Mouse (Mus musculus) heart, adult 9 months (tissue): Measurements from ENCODE around the gene Taar7e.
A peak's percentile ranks its signal among the peaks of the same experiment; 100 is the strongest.
"Not testable (repeated sequence)": the region's sequence is repeated elsewhere in the genome, so short reads cannot be mapped to it uniquely, and the experiment has no call there.

ENCODE experiments used
- DNase-seq, 2 experiments: peaks; one replicate each; pipeline ENCODE4 v3.0.0; 2022; ENCODE audit warnings: low spot score in 2 of 2

Taar7e gene

GRCm38 (mm10) chr10:24037314-24037713 is at the start of gene Taar7e:
Gene Taar7e, plus strand, starts transcription at chr10:24037614.
- no peak for DNase-seq

GRCm38 (mm10) chr10:23993381-23993780 is 44.0 kb upstream of the Taar7e start, which contains the start of gene Taar7a:
Gene Taar7a, minus strand, starts transcription at chr10:23993481.
- DNase-seq, result no peak

GRCm38 (mm10) chr10:23999639-24000038 is 37.8 kb upstream of the Taar7e start, which contains the start of gene Taar7b:
Gene Taar7b, plus strand, starts transcription at chr10:23999939.
- no peak for DNase-seq

DNA sequence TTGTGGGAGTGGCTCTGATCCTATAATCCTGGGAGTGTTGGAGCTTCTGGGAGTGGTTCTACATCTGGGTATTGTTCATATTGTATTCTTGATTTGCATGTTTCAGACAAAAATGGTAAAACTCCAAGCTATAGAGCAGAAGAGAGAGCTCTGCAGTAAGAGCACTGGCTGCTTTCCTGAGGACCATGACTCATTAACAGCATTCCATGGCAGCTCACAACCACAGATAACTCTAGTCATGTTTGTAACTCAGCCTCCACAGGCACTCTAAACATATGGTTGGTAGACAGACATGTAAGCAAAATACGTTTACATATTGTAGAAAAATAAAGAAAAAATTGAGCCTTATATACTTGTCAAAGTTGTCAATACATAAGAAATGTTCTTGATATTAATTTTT is 31.0 kb upstream of the Taar7e start:
- no peak for DNase-seq

GRCm38 (mm10) chr10:24007034-24007433 is 30.4 kb upstream of the Taar7e start:
- no peak for DNase-seq

DNA sequence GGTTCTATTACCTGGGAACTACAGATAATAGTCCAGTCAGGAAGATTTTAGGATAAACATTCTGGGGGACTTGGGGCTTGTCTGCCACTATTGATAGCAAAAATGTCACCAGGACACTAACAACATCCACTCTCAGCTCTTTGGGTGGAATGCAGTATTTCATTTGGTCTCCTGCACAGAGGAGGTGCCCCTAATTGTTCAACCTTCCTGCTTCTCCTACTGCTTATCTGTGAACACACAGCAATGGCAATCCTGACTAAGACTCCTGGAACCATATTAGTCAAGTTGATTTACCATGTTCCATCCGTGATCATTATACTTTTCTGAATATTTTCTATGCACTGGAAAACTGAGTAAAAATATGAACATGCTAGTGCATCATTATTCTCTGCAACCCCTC is 29.3 kb upstream of the Taar7e start:
- no peak for DNase-seq

- DNase-seq, result no peak
Observed at GRCm38 (mm10) chr10:24026922-24027321, 10.5 kb upstream of the Taar7e start, which contains the start of gene Taar7d. Gene Taar7d, plus strand, starts transcription at chr10:24027222.

GRCm38 (mm10) chr10:24031347-24031746 is 6.1 kb upstream of the Taar7e start:
- DNase-seq, result no peak

DNA sequence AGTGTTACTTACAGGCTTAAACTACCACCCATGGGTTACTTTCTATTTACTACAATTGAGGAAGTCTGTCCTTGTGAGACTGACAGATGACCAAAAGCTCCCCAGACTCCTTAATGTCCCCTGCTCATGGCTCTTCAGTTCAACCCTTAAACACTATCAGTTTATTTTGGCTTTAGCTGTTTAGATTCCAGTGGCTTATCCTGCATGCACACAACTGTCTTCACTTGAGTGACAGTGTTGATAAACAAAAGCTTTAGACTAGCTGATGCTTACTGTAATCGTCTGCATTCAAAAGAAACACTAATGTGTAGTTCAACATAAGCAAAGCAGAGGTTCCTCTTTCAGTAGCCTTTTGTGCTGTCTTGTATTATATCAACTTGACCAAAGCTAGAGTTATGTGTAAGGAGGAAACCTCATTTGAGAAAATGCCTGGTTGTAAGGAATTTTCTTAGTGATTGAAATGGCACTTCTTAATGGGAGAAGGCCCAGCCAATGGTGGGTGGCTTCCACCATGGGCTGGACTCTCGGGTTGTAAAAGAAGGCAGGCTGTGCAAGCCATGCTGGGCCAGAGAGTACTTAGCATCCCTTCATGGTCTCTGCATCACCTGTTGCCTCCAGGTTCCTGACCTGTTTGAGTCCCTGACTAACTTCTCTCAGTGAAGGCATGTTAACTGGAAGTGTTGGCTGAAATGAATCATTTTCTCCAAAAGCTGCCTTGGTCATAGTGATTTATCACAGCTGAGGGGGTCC is 2.9 kb downstream of the Taar7e start:
- no peak for DNase-seq

DNA sequence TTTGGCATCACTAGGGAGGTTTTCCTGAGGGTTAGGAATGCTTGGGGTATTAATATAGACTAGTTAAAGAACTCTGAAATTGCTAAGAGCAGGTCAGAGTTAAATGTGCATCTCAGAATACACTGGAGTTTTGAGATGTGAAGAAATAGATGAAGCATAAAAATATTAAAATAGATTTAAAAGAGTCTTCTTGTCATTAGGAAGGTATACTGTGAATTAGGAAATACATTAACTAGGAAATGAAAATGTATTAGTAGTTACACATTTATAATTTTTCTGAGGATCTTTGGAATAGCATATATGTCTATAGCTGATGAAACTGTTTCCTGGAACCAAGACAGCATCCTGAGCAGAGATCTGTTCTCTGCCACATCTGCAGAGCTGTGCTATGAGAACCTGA is 11.8 kb downstream of the Taar7e start, which contains the start of gene Taar7f:
Gene Taar7f, plus strand, starts transcription at position 301 of the 400 bp plus-strand sequence.
- no peak for DNase-seq

- DNase-seq, result no peak
Observed at GRCm38 (mm10) chr10:24052039-24052438, 14.6 kb downstream of the Taar7e start.

GRCm38 (mm10) chr10:24058986-24059385 is 21.6 kb downstream of the Taar7e start:
- no peak for DNase-seq

DNA sequence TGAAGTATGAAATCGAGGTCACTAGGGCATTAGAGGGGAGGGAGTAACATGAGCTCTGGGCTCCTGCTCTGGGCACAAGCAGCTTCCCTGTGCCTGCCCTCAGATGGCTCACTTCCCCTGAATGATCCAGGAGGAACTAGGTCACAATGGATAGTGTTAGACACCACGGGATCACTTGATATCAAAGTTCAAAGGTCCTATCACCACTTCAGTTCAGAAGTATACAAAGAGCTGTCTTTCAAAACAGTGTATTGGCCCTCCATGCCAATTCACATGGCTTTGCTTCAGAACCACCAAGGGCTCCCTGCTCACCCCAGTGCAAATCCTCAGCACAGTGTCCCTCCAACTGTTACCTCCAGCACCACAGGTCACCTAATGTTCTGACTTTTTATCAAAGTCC is 37.3 kb downstream of the Taar7e start:
- not testable (repeated sequence) for DNase-seq

DNA sequence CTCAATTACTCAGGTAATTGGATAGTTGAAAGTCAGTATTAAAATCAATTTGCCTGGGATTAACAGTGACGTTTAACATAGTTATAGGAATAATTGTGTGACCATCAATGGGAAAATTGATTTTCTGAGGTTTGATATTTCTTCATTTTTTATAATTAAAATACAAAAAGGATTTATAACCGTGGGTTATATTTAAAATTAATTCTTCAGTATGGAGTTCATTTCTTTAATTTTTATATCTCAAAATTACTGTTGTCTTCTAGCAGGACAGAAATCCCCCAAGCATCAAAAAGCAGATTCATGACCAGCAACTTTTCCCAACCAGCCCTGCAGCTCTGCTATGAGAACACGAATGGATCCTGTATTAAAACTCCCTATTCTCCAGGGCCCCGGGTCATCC is 38.8 kb downstream of the Taar7e start, which contains the start of gene Taar8a:
Gene Taar8a, plus strand, starts transcription at position 301 of the 400 bp plus-strand sequence.
- not testable (repeated sequence) for DNase-seq

DNA sequence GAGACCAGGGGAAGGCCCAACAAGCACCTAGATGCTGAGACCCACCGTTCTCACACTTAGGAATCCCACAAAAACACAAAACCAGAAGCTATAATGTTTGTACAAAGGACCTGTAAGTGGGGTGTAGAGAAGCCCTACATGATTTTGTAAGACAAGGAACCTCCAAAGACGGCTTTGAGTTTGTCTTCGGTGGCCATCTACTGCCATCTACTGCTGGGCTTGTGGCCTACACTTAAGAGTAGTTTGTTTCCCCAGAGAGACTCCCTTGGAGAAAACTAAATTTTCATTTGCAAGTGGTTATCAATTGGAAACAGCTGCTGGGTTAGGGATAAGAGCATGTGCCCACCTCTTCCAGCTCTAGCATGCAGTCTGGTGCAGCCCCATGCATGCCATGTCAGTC is 42.8 kb downstream of the Taar7e start:
- DNase-seq, result peak in 1 of 2 experiments; percentile 12

GRCm38 (mm10) chr10:24085936-24086335 is 48.5 kb downstream of the Taar7e start:
- no peak for DNase-seq

DNA sequence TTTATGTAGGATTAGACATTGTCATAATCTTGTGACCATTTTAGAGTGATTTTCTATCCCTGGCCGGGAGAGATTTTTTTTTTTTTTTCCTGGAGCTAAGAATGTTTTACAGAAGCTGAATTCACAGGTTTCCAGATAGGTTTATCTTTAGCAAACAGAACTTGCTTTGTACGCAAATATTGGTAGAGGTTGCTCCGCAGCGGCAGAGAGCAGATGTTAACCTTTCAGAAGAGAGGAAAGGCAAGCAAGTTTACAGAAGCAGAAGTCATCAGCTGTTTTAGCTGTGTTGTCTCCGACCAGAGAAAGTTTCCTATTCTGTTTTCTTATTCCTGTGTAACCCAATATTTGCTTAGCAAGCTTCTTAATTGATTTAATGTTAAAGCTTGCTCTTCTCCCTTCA is 49.1 kb downstream of the Taar7e start:
- DNase-seq, result no peak

DNA sequence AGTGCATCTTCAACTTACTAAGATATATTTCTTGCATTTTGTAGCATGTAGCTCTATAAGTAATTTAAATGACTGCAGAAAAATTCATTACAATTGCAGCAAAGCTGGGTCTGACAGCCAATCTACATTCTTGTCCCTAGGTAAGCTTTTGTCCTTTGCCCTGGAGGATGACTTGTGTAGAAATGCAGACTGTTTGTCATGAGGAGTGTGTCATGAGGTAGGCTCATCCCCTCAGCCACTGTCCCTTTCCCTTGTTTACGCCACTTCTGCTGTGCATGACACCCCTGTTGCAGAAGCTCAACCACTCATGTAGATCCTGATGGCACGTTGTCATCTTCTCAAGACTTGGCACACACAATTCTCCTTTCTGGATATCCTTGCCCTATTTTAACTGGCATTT is 49.8 kb downstream of the Taar7e start:
- no peak for DNase-seq
